Mouse (Mus musculus) heart, adult 11 months (tissue): ENCODE measurements around the gene Hjurp.
A peak's percentile ranks its signal among the peaks of the same experiment; 100 is the strongest.

ENCODE experiments used
- DNase-seq: peaks from one replicate; pipeline ENCODE4 v3.0.0; 2022

The Hjurp gene

GRCm38 (mm10) chr1:88277098-88277817, at the start of gene Hjurp, which contains the start of gene Trpm8:
Gene Hjurp (minus strand): TSS chr1:88277633.
Gene Trpm8 (plus strand): TSS chr1:88277661.
- DNase-seq, result peak; percentile 100

- peak; percentile 73 for DNase-seq
Measured at GRCm38 (mm10) chr1:88323101-88323500, 45.7 kb upstream of the Hjurp start.

- DNase-seq, result peak; percentile 87
Measured at GRCm38 (mm10) chr1:88322146-88322545, 44.7 kb upstream of the Hjurp start.

GRCm38 (mm10) chr1:88320821-88321395, 43.5 kb upstream of the Hjurp start:
- DNase-seq, result peak; percentile 92

GRCm38 (mm10) chr1:88318531-88319060, 41.2 kb upstream of the Hjurp start:
- peak; percentile 90 for DNase-seq

- peak; percentile 68 for DNase-seq
Measured at GRCm38 (mm10) chr1:88317279-88317678, 39.8 kb upstream of the Hjurp start.

GRCm38 (mm10) chr1:88310349-88310748, 32.9 kb upstream of the Hjurp start:
- peak; percentile 79 for DNase-seq

- peak; percentile 42 for DNase-seq
Measured at GRCm38 (mm10) chr1:88309905-88310304, 32.5 kb upstream of the Hjurp start.

GRCm38 (mm10) chr1:88309020-88309419, 31.6 kb upstream of the Hjurp start:
- DNase-seq, result peak; percentile 87

GRCm38 (mm10) chr1:88307180-88307579, 29.7 kb upstream of the Hjurp start:
- peak; percentile 83 for DNase-seq

- peak; percentile 91 for DNase-seq
Measured at GRCm38 (mm10) chr1:88306543-88306942, 29.1 kb upstream of the Hjurp start.

- DNase-seq, result peak; percentile 87
Measured at GRCm38 (mm10) chr1:88305018-88305795, 27.8 kb upstream of the Hjurp start.

GRCm38 (mm10) chr1:88304261-88304985, 27.0 kb upstream of the Hjurp start:
- DNase-seq, result peak; percentile 88

GRCm38 (mm10) chr1:88303762-88304161, 26.3 kb upstream of the Hjurp start:
- DNase-seq, result peak; percentile 93

- peak; percentile 93 for DNase-seq
Measured at GRCm38 (mm10) chr1:88302057-88302740, 24.8 kb upstream of the Hjurp start.

GRCm38 (mm10) chr1:88301121-88302014, 23.9 kb upstream of the Hjurp start:
- peak; percentile 92 for DNase-seq

GRCm38 (mm10) chr1:88300301-88301050, 23.0 kb upstream of the Hjurp start:
- DNase-seq, result peak; percentile 94

- DNase-seq, result peak; percentile 90
Measured at GRCm38 (mm10) chr1:88299529-88299945, 22.1 kb upstream of the Hjurp start.

- peak; percentile 79 for DNase-seq
Measured at GRCm38 (mm10) chr1:88298686-88299528, 21.5 kb upstream of the Hjurp start.
